Mouse (Mus musculus): ENCODE measurements around the gene Trpv6.

DNA sequence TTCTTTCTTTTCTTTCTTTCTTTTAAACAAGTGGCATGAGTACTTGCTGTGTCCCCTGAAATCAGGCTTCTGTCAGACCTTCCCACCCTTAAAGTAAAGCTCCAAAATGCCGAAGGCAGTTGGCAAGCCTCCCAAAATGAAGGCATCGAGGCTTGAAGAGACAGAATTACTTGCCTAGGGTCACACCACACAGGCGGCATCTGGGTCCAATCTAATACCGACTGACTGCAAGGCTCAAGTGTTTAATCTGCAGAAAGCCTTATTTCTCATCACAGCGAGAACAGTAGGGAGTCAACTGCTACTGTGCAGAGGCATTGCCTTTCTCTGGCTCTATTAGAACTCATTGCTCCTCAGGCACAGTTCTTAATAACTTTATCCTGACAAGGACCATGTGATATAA, 58.9 kb downstream of the Trpv6 start:
- TF ChIP-seq POLR2A (IDR thresholded peaks at IDR 0.05; ENCODE audit: borderline replicate concordance, insufficient read depth, low read length) (no peak), CTCF (IDR thresholded peaks at IDR 0.05; ENCODE audit: borderline replicate concordance, insufficient read depth, low read depth, low read length) (no peak)
